Mouse (Mus musculus) liver, postnatal 0 days (tissue): ENCODE data around the gene Tmem179b.

Experiments used
- CTCF ChIP-seq: sonication (generic); IDR thresholded peaks from 2 replicates; pipeline ENCODE4 v1.5.1; 2016; ENCODE audit warnings: antibody characterized with exemption, low read depth
- EP300 ChIP-seq: IDR thresholded peaks from 2 replicates; pipeline ENCODE4 v1.6.1; 2016; ENCODE audit warnings: antibody characterized with exemption, low read depth, mild to moderate bottlenecking

GRCm38 (mm10) chr19:8789171-8789570, 14.9 kb upstream of the Tmem179b start:
- TF ChIP-seq CTCF (no peak), EP300 (no peak)
